Mouse (Mus musculus) limb, embryonic 14.5 days (tissue): ENCODE measurements around the gene Hes7. TPM values are rescaled to one million over a fixed set of nuclear protein-coding genes. Genes with fewer than 3 reads are reported as not detected.

Experiments
- ATAC-seq: fragments of 200-750 bp; cut with Nextera tagmentation; 2 replicates; pipeline ENCODE4 v1.8.0; 2017; ENCODE audit warnings: low read depth, moderate number of reproducible peaks, moderate TSS enrichment; ENCODE audit not compliant: low FRiP score
- DNase-seq: peaks from one replicate; pipeline ENCODE4 v3.0.0-alpha.2; 2015; ENCODE audit warnings: low spot score
- H3K27ac ChIP-seq: fragments of 300-500 bp; sonication (generic); replicated peaks from 2 replicates; pipeline ENCODE4 v1.5.1; 2014; ENCODE audit warnings: low read depth, mild to moderate bottlenecking, low read length, moderate library complexity, mixed read lengths
- H3K27me3 ChIP-seq: fragments of 300-500 bp; sonication (generic); 2 replicates; pipeline ENCODE4 v1.6.1; 2014; ENCODE audit warnings: low read length, mixed read lengths; ENCODE audit not compliant: control insufficient read depth, insufficient read depth
- H3K36me3 ChIP-seq: fragments of 300-500 bp; sonication (generic); 2 replicates; pipeline ENCODE4 v1.6.1; 2014; ENCODE audit warnings: mild to moderate bottlenecking, low read length, moderate library complexity, mixed read lengths; ENCODE audit not compliant: control insufficient read depth, insufficient read depth
- H3K4me1 ChIP-seq: fragments of 300-500 bp; sonication (generic); 2 replicates; pipeline ENCODE4 v1.6.1; 2014; ENCODE audit warnings: antibody characterized with exemption, low read length, mixed read lengths; ENCODE audit not compliant: control insufficient read depth, insufficient read depth
- H3K4me2 ChIP-seq: fragments of 300-500 bp; sonication (generic); replicated peaks from 2 replicates; pipeline ENCODE4 v1.6.1; 2014; ENCODE audit warnings: low read depth, mild to moderate bottlenecking, low read length, moderate library complexity; ENCODE audit not compliant: severe bottlenecking
- H3K4me3 ChIP-seq: fragments of 300-500 bp; sonication (generic); replicated peaks from 2 replicates; pipeline ENCODE4 v1.5.1; 2014; ENCODE audit warnings: low read length
- H3K9ac ChIP-seq: fragments of 300-500 bp; sonication (generic); 2 replicates; pipeline ENCODE4 v1.6.1; 2014; ENCODE audit warnings: mild to moderate bottlenecking, low read depth, low read length, moderate library complexity; ENCODE audit not compliant: severe bottlenecking
- H3K9me3 ChIP-seq: fragments of 300-500 bp; sonication (generic); 2 replicates; pipeline ENCODE4 v1.6.1; 2016; ENCODE audit warnings: low read length; ENCODE audit not compliant: control insufficient read depth
- POLR2A ChIP-seq: fragments of 200-500 bp; IDR thresholded peaks from 2 replicates; pipeline ENCODE4 v1.8.0; 2012; ENCODE audit warnings: inconsistent platforms, mild to moderate bottlenecking, moderate library complexity, borderline replicate concordance; ENCODE audit not compliant: insufficient read depth, insufficient read length; ENCODE audit errors: extremely low read depth
- WGBS: fragments of 180-500 bp; shearing (Covaris S2); extraction: QIAGEN DNeasy Blood & Tissue Kit; methylation state at CpG from one replicate; pipeline ENCODE4 v1.1.7; 2014; 5-methylcytosine and 5-hydroxymethylcytosine counted together
- polyA plus RNA-seq, 2 experiments: library from polyadenylated mRNA; depleted of rRNA in 1 of 2; stranded (reverse) in 1 of 2; unstranded in 1 of 2; fragments of >200 nt; fragmentation: Nextera tagmentation in 1 of 2; extraction: Ambion mirVana in 1 of 2; gene quantifications; 2 replicates each; pipeline versions ENCODE4 v1.2.1 to v1.2.3; 2012 to 2014

Hes7 gene
- polyA plus RNA-seq, 2 experiments: 0.30 to 1.1 TPM

DNA sequence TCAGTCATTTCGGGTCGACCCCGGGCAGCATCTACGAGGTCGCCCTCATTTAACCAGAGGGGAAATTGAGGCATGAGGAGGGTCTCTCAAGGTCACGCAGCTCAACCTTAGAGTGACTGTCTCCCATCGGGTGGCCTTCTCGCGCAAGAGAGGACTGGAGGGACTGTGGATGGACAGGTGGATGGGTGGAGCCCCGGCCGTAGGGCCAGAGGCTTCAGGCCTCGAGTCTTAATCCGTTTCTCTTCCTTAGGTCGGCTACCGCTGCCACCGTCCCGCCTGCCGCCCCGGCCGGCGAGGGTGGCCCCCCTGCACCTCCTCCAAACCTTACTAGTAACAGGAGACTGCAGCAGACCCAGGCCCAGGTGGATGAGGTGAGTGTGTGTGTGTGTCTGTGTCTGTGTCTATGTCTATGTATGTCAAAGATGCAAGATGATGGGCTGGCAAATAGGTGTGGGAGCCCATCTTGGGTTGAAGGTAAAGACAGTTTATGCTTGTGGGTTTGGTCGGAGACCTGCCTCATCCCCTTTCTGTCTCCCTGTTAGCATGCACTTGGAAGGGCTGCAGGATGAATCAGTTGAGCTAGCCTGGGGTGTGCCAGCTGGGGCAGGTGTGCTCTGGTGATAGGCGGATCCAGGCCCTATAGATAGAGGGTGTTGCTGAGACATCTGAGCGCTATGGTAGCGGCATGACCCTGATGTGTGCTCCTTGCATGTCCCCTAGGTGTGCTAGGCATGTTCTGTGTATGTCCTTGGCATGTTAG lies 31.2 kb upstream of the Hes7 start:
- H3K4me2 ChIP-seq: peak overlapping the region; percentile 90
- no peak for TF ChIP-seq POLR2A
- H3K27ac ChIP-seq: peak overlapping the region; percentile 87
- peak overlapping the region; percentile 99 for H3K9ac ChIP-seq
- H3K4me3 ChIP-seq: peak overlapping the region; percentile 99
- WGBS: 12% methylated on average over 25 of the region's 25 CpGs
- no peaks in the 10 kb centered on the region for H3K9me3 ChIP-seq
- peaks cover 19% of the 10 kb centered on the region for H3K4me1 ChIP-seq
- peaks cover 35% of the 10 kb centered on the region for H3K36me3 ChIP-seq
- H3K27me3 ChIP-seq: no peaks in the 10 kb centered on the region
- DNase-seq (no peak), ATAC-seq (0 out of 2 replicates have a peak, but pooled peaks have one; percentile 5)

DNA sequence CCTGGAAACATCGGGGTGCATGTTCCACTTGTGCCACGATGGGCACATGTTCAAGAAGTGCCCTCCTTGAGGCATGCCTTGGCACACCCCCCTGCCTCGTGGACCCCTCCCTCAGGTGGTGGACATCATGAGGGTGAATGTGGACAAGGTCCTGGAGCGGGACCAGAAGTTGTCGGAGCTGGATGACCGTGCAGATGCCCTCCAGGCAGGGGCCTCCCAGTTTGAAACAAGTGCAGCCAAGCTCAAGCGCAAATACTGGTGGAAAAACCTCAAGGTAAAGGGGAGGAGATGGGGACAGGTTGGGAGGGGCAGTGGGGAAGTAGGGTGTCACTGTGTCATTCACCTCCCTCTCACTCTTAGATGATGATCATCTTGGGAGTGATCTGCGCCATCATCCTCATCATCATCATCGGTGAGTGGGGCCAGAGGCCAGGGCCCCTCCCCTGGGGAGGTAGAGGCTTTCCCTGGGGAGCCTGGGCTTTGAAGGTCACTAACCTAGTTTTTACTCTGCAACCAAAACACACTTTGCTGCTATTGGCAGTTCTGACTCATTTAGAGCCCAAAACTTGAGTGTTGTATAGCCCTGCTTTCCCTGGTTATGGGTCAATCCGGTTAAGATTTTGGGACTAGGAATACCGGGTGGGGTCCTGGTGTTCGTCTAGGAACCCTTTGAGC lies 30.5 kb upstream of the Hes7 start:
- Histone ChIP-seq H3K4me2 (peak overlapping the region; percentile 90), H3K4me3 (peak overlapping the region; percentile 99), H3K9me3 (no peaks in the 10 kb centered on the region), H3K36me3 (peaks cover 35% of the 10 kb centered on the region), H3K4me1 (peaks cover 22% of the 10 kb centered on the region), H3K27ac (no peak overlapping the region), H3K9ac (peak overlapping the region; percentile 99), H3K27me3 (no peaks in the 10 kb centered on the region)
- 84% methylated on average over 12 of the region's 12 CpGs for WGBS
- DNase-seq (no peak), ATAC-seq (no peak)
- TF ChIP-seq POLR2A: no peak

DNA sequence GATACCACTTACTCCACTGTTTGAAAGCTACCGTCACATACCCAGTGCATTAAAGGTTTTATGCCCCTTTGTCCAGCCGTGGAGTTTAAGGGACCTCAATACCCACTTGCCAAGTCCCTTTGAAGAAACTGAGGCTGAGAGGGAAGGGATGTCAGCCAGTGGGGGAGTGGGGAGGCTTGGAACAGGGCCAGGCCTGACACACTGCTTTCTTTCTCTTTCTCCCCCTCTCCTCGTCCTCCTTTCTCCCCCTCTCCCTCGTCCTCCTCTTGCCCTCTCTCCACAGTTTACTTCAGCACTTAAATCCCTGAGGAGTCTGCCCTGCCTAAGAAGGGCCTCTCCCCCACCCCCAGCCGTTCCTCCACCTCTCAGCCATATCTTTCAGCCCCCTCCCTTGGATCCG lies 29.8 kb upstream of the Hes7 start:
- TF ChIP-seq POLR2A: no peak
- no peak overlapping the region for H3K27ac ChIP-seq
- peak overlapping the region; percentile 99 for H3K4me3 ChIP-seq
- 67% methylated on average over 6 of the region's 6 CpGs for WGBS
- H3K9ac ChIP-seq: peak overlapping the region; percentile 99; the same call in 1 of the 2 replicates
- DNase-seq: no peak
- ATAC-seq: no peak
- no peaks in the 10 kb centered on the region for H3K27me3 ChIP-seq
- H3K36me3 ChIP-seq: peaks cover 35% of the 10 kb centered on the region
- peak overlapping the region; percentile 90 for H3K4me2 ChIP-seq
- peaks cover 22% of the 10 kb centered on the region for H3K4me1 ChIP-seq
- H3K9me3 ChIP-seq: no peaks in the 10 kb centered on the region

DNA sequence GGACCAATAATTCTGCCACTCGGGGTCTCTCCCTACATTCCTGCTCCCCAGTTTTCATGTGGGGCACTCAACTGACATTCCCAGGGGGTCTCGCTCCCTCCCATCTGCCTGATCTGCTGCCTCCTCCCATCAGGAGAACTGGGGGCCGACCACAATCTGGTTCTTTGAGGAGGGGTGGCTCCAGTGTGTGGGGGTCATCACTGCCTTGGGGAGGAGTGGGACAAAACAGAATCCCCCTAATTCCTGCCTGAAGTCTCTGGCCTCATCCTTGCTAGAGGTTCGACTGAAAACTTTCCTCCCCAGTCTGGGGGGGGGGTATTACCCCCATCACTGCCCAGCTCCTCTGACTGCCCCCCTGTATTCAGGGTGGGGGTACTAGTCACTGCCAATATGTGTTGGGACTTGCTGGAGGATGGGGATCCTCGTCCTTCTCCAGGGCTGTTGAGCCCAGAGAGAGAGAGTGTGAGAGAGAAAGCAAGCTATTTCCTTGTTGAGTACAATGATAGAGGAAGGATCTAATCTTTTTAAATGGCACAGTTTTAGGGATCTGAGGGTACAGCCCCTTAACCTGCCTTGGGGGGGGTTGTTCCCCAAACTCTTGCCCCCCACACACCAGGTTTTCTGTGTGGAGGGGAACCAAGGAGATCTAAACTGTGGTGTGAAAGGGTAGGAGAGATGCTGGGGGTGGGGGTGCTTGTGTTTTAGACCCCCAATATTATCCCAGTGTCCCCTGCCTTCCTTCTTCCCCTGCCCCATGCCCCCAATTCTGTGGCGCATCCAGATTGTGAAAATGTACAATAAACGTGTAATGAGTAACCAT lies 28.4 kb upstream of the Hes7 start:
- Histone ChIP-seq H3K27me3 (no peaks in the 10 kb centered on the region), H3K9ac (no peak overlapping the region), H3K36me3 (peaks cover 35% of the 10 kb centered on the region), H3K4me2 (no peak overlapping the region), H3K4me1 (peaks cover 22% of the 10 kb centered on the region), H3K9me3 (no peaks in the 10 kb centered on the region), H3K27ac (no peak overlapping the region), H3K4me3 (no peak overlapping the region)
- WGBS: 61% methylated on average over 7 of the region's 7 CpGs
- DNase-seq (no peak), ATAC-seq (no peak)
- no peak for TF ChIP-seq POLR2A

DNA sequence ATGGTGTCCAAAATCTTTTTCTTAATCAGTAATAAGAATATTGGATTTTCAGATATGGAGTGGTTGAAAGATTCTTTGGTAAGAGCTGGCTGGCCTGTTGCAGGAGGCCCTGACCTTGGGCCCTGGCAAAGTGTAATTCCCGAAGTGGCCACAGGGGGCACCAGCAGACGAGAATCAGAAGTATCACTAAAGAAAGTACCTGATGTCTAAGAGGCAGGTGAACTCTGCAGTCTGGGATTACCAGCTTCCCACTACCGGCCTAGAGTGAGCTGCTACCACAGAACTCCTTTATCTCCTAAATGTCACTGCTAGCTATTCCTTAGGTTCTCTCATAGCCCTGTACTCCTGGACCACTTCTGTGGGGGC lies 27.8 kb upstream of the Hes7 start:
- 2% methylated on average over 3 of the region's 3 CpGs for WGBS
- H3K4me2 ChIP-seq: no peak overlapping the region
- H3K9ac ChIP-seq: no peak overlapping the region
- H3K4me3 ChIP-seq: no peak overlapping the region
- no peaks in the 10 kb centered on the region for H3K27me3 ChIP-seq
- no peak for TF ChIP-seq POLR2A
- peaks cover 35% of the 10 kb centered on the region for H3K36me3 ChIP-seq
- no peak overlapping the region for H3K27ac ChIP-seq
- H3K9me3 ChIP-seq: no peaks in the 10 kb centered on the region
- ATAC-seq (no peak), DNase-seq (peak; percentile 52)
- peaks cover 19% of the 10 kb centered on the region for H3K4me1 ChIP-seq
